Mouse (Mus musculus): Measurements from ENCODE around the gene Mucl3. TPM values are rescaled to one million over a fixed set of nuclear protein-coding genes. Genes with fewer than 3 reads are reported as not detected.
A peak's percentile ranks its signal among the peaks of the same experiment; 100 is the strongest.

The Mucl3 gene
- total and polyA plus RNA-seq, 3 experiments = not detected

DNA sequence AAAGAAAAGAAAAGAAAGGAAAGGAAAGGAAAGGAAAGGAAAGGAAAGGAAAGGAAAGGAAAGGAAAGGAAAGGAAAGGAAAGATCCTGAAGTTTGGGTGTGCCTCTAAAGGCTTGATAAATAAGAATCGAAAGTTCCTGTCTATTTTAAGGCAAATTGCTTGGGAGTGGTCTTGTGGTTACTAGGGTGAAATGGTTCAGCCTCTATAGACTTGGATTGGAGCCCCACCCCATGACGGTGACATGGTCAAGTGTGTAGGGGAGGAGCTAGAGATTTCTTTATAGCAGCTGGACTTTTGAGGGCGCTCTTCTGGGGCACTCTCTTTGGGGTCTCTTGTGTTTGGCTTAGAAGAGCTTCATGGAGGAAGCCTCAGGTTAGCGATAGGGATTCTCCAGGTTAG lies 49.7 kb downstream of the Mucl3 start:
- H3K79me2 ChIP-seq (replicated peaks; ENCODE audit: control insufficient read depth, insufficient read depth, low read length) = no peaks in the 10 kb centered on the region
- no peak for TF ChIP-seq EP300 (IDR thresholded peaks at IDR 0.05; ENCODE audit: insufficient read depth, low read depth, low read length)
- no peak for TF ChIP-seq POLR2A (IDR thresholded peaks at IDR 0.05; ENCODE audit: insufficient read depth, low read depth, low read length)
- TF ChIP-seq CTCF (IDR thresholded peaks at IDR 0.05) = no peak
- peaks cover 2% of the 10 kb centered on the region for H3K4me1 ChIP-seq (ENCODE audit: control insufficient read depth, insufficient read depth, low read length)
- H3K4me3 ChIP-seq = no peak overlapping the region
- H3K27ac ChIP-seq = no peak overlapping the region
- 24% methylated on average over 4 of the region's 4 CpGs for WGBS
- no peak overlapping the region for H3K9ac ChIP-seq (ENCODE audit: low read depth, low read length)
- intact Hi-C loops (cut with DNase I) = loop anchor here (5.0 kb wide), 1 partner anchor 134 kb away; no protein-coding TSS in a partner anchor
- no peaks in the 10 kb centered on the region for H3K36me3 ChIP-seq (ENCODE audit: control insufficient read depth, insufficient read depth, low read length)
- DNase-seq = no peak
- H3K27me3 ChIP-seq (ENCODE audit: control insufficient read depth, insufficient read depth, low read length) = no peaks in the 10 kb centered on the region

DNA sequence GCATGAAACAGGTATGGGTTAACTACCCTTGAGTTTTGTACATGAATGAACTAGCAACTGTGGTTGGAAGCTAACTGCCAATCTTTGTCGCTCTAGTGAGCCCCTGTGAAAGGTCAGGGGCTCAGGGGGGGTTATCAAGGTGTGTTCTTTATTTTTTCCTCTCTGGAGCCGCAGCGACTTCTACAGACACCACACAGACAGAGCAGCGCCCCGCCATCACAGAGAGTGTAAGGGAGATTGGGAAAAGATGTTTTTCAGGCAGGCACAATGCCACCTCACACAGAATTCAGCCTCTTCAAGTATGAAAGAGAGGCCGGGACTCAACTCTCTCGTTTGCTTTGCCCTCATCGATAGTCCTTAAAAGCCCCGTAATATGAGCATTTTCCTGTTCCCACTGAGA lies 51.4 kb downstream of the Mucl3 start:
- no peak overlapping the region for H3K4me3 ChIP-seq
- H3K27me3 ChIP-seq (ENCODE audit: control insufficient read depth, insufficient read depth, low read length) = no peaks in the 10 kb centered on the region
- TF ChIP-seq POLR2A (IDR thresholded peaks at IDR 0.05; ENCODE audit: insufficient read depth, low read depth, low read length) (no peak), EP300 (IDR thresholded peaks at IDR 0.05; ENCODE audit: insufficient read depth, low read depth, low read length) (no peak), CTCF (IDR thresholded peaks at IDR 0.05) (no peak)
- DNase-seq = no peak
- H3K27ac ChIP-seq = no peak overlapping the region
- 73% methylated on average over 9 of the region's 9 CpGs for WGBS
- H3K9ac ChIP-seq (ENCODE audit: low read depth, low read length) = no peak overlapping the region
- peaks cover 2% of the 10 kb centered on the region for H3K4me1 ChIP-seq (ENCODE audit: control insufficient read depth, insufficient read depth, low read length)
- H3K36me3 ChIP-seq (ENCODE audit: control insufficient read depth, insufficient read depth, low read length) = no peaks in the 10 kb centered on the region
- H3K79me2 ChIP-seq (replicated peaks; ENCODE audit: control insufficient read depth, insufficient read depth, low read length) = no peaks in the 10 kb centered on the region
- intact Hi-C loops (cut with DNase I) = loop anchor here (5.0 kb wide), 1 partner anchor 135 kb away; no protein-coding TSS in a partner anchor

DNA sequence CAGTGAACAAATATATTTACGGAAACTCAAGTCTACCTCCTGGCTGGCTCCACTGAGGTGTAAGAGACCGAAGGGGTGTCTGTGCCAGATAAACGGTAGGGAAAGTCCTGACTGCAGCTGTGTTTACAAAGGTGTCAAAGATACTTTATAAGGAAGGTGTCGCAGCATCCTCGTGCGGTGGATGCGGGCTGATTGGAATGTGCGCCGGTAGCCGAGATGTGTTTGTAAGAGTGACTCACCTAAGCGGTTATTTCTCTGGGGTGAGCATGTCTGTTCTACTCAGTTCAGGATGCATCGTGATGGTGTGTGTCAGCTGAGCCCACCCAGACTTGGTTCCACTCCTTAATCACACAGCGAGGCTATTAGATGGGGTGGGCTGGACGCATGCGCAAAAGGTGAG lies 51.8 kb downstream of the Mucl3 start:
- intact Hi-C loops (cut with DNase I) = loop anchor here (5.0 kb wide), 1 partner anchor 136 kb away; no protein-coding TSS in a partner anchor
- no peak for DNase-seq
- no peak overlapping the region for H3K4me3 ChIP-seq
- no peaks in the 10 kb centered on the region for H3K27me3 ChIP-seq (ENCODE audit: control insufficient read depth, insufficient read depth, low read length)
- peaks cover 2% of the 10 kb centered on the region for H3K4me1 ChIP-seq (ENCODE audit: control insufficient read depth, insufficient read depth, low read length)
- WGBS = 87% methylated on average over 15 of the region's 15 CpGs
- no peaks in the 10 kb centered on the region for H3K79me2 ChIP-seq (replicated peaks; ENCODE audit: control insufficient read depth, insufficient read depth, low read length)
- no peak overlapping the region for H3K27ac ChIP-seq
- TF ChIP-seq EP300 (IDR thresholded peaks at IDR 0.05; ENCODE audit: insufficient read depth, low read depth, low read length) (no peak), POLR2A (IDR thresholded peaks at IDR 0.05; ENCODE audit: insufficient read depth, low read depth, low read length) (no peak), CTCF (IDR thresholded peaks at IDR 0.05) (no peak)
- no peaks in the 10 kb centered on the region for H3K36me3 ChIP-seq (ENCODE audit: control insufficient read depth, insufficient read depth, low read length)
- no peak overlapping the region for H3K9ac ChIP-seq (ENCODE audit: low read depth, low read length)

DNA sequence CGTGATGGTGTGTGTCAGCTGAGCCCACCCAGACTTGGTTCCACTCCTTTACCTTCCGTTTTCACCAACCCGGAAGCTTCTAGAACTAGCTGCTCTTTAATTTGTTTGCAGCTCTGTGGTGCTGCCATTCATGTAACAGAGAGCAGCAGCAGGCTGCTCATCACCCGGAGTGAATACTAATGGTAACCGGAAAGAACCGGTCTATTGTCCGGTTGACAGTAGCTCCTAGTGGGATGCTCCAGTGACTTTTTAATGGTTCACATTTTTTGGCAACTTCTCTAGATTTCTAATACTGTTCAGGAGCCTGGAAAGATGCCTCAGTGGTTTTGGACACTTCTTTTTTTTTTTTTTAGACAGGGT lies 52.3 kb downstream of the Mucl3 start:
- Histone ChIP-seq H3K9ac (ENCODE audit: low read depth, low read length) (no peak overlapping the region), H3K27ac (no peak overlapping the region), H3K79me2 (replicated peaks; ENCODE audit: control insufficient read depth, insufficient read depth, low read length) (no peaks in the 10 kb centered on the region), H3K4me3 (no peak overlapping the region), H3K4me1 (ENCODE audit: control insufficient read depth, insufficient read depth, low read length) (peaks cover 2% of the 10 kb centered on the region), H3K36me3 (ENCODE audit: control insufficient read depth, insufficient read depth, low read length) (no peaks in the 10 kb centered on the region), H3K27me3 (ENCODE audit: control insufficient read depth, insufficient read depth, low read length) (no peaks in the 10 kb centered on the region)
- intact Hi-C loops (cut with DNase I) = loop anchor here (5.0 kb wide), 1 partner anchor 136 kb away; no protein-coding TSS in a partner anchor
- 91% methylated on average over 7 of the region's 7 CpGs for WGBS
- no peak for DNase-seq
- TF ChIP-seq EP300 (IDR thresholded peaks at IDR 0.05; ENCODE audit: insufficient read depth, low read depth, low read length) = no peak
- no peak for TF ChIP-seq POLR2A (IDR thresholded peaks at IDR 0.05; ENCODE audit: insufficient read depth, low read depth, low read length)
- TF ChIP-seq CTCF (IDR thresholded peaks at IDR 0.05) = no peak

DNA sequence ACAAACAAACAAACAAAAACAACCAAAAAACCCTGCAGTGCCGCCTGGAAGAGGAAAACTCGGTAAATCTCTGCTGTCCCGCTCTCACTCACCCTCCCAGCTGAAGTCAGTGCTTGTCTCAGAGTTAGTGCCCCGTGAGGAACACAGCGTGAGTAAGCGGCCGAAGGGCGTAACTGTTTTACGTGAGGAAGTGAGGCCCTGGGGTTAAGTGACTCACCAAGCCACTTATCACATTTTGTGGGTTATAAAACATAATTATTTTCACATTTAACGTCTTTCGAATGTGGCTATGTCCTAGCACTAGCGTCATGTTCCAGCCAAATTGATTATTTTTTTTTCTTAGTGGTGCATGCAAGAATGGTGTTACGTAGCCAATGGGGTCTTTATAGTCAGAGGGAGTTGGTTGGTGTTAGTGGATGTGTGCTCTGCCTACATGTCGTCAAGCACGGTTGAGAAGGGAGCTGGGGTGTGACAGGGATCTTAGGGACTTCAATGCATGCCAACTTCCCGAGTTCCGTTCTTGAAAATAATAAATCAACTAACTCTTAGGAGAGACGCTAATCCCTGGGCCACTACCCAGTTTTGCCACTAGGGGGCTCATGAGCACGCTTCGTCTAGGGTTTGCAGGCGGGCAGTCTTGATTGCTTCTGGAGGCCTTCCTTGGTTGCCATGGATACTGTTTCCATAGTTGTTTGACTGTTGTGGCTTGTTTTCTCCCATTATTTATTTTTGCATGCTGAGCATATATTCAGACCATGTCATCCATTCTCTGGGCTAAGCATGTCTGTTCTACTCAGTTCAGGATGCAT lies 52.9 kb downstream of the Mucl3 start:
- Histone ChIP-seq H3K27me3 (ENCODE audit: control insufficient read depth, insufficient read depth, low read length) (no peaks in the 10 kb centered on the region), H3K4me1 (ENCODE audit: control insufficient read depth, insufficient read depth, low read length) (peaks cover 2% of the 10 kb centered on the region), H3K36me3 (ENCODE audit: control insufficient read depth, insufficient read depth, low read length) (no peaks in the 10 kb centered on the region), H3K9ac (ENCODE audit: low read depth, low read length) (no peak overlapping the region), H3K27ac (no peak overlapping the region), H3K4me3 (no peak overlapping the region), H3K79me2 (replicated peaks; ENCODE audit: control insufficient read depth, insufficient read depth, low read length) (no peaks in the 10 kb centered on the region)
- no peak for TF ChIP-seq EP300 (IDR thresholded peaks at IDR 0.05; ENCODE audit: insufficient read depth, low read depth, low read length)
- TF ChIP-seq CTCF (IDR thresholded peaks at IDR 0.05) = peak; percentile 95
- WGBS = 38% methylated on average over 21 of the region's 21 CpGs
- DNase-seq = peak; percentile 63 to 76
- intact Hi-C loops (cut with DNase I) = loop anchor here (5.0 kb wide), 1 partner anchor 137 kb away; no protein-coding TSS in a partner anchor

DNA sequence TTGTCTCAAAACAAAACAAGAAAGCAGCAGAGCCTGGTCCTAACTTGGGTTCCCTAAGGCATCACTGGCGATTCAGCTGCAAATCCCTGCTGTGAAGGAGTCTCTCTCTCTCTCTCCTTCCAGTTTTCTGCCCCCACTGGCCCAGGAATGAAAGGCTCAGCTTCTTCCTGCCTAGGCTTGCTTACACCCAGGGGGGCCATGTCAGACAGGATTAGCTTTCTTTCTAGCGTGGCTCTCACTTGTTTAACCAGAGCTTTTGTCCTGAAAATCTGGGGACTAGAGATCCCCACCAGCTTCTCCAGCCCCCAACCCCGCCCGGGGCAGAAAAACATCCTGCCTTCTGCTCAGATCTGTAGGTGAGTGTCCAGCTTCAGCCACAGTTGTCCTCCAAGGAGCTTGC lies 55.1 kb downstream of the Mucl3 start:
- Histone ChIP-seq H3K27me3 (ENCODE audit: control insufficient read depth, insufficient read depth, low read length) (no peaks in the 10 kb centered on the region), H3K36me3 (ENCODE audit: control insufficient read depth, insufficient read depth, low read length) (no peaks in the 10 kb centered on the region), H3K4me3 (no peak overlapping the region), H3K4me1 (ENCODE audit: control insufficient read depth, insufficient read depth, low read length) (peaks cover 2% of the 10 kb centered on the region), H3K79me2 (replicated peaks; ENCODE audit: control insufficient read depth, insufficient read depth, low read length) (no peaks in the 10 kb centered on the region), H3K9ac (ENCODE audit: low read depth, low read length) (no peak overlapping the region), H3K27ac (no peak overlapping the region)
- TF ChIP-seq EP300 (IDR thresholded peaks at IDR 0.05; ENCODE audit: insufficient read depth, low read depth, low read length) (no peak), POLR2A (IDR thresholded peaks at IDR 0.05; ENCODE audit: insufficient read depth, low read depth, low read length) (no peak)
- no peak for DNase-seq
- intact Hi-C loops (cut with DNase I) = no loop called here
- 34% methylated on average over 4 of the region's 4 CpGs for WGBS
